Mouse (Mus musculus): ENCODE data around the gene Nob1.

Nob1 gene

DNA sequence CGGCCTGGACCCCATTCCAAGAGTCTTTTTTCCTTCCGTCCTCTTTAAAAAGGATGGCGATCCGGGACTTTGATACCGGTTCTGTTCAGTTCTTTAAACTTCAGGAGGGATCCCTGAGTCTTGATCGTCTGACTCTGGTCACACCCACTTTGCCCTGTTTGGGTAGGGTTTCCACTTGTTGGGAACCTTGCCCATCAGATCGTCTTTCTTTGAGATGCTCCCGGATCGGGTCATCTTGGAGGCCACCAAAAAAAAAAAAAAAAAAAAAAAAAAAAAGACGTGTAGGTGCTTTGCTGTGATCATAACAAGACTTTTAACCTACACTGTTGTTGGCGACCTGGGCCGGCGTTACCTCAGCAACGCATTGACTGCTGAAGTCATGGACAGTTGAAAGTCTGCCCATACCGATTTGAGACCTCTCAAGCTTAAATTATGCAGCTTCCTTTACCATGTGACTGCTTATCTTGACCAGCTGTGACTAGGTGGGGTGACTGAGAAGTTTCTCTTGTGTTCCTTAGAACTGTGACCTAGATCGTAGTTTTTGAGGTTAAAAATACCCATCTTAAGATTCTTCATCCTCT, 12.1 kb upstream of the Nob1 start:
- intact Hi-C loops (cut with DNase I) = no loop called here

DNA sequence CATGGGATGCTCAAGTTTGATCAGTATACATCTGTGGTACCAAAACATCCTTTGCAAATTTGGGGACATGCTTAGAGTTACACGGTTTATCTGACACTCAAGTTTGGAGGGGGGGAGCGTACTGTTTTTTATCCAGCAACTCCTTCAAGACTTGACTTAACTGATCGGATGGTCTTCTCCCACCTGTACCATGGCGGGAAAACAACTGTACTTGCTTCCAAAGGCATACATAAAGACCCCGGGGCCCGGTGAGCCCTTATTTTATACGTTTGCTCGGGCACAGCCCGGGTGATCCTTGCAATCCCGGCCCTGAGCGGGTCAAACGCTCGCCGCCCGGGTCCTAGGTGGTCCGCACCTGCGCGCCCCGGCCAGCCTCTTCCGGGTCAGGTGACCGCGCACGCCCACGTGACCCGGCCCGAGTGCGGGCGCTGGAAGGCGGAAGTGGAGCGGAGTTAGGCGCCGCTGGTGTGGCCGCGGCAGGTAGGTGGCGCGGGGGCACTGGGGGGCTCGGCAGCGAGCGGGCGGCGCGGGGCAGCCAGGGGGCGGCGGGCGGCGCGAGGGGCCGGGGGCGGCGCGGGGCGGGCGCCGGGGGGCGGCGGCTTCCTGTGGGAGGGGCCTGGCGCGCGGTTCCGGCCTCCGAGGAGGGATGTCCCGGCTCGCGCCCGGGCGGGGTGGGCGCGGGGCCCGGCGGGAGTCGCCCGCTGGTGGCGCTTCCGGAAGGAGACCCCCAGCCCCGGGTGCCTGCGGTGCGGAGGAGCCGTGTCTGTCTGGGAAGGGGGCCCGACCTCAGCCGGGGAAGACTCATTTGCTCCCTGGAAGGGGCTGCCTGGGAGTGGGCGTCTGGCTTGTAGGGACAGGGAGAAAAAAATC, 11.3 kb upstream of the Nob1 start, which contains the start of gene Wwp2:
Gene Wwp2, plus strand, starts transcription at position 404 of the 870 bp plus-strand sequence.
- intact Hi-C loops (cut with DNase I) = no loop called here

DNA sequence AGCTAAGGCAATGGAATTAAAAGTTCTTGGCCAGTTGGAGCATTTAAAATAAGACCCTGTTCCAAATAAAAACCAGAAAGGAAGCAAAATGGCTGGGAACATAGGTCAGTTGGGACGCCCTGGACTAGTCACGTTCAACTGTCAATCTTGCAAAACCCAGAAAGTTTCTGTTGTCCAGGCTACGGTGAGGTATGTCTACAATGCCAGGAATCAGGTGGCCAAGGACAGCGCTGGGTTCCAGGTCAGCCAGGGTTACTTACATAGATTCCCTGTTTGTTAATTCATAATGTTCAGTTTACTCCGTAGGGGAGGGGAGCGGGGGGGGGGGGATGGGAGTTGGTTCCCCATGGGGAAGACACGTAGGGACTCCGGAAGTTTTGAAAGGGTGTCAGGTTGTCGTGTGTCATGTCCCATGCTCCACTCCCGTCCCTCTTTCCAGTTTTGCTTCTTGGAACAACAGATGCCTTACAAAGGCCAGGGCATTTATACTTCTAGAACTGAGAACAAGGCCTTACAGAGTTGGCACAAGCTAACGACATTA, 10.6 kb upstream of the Nob1 start:
- intact Hi-C loops (cut with DNase I) = no loop called here

DNA sequence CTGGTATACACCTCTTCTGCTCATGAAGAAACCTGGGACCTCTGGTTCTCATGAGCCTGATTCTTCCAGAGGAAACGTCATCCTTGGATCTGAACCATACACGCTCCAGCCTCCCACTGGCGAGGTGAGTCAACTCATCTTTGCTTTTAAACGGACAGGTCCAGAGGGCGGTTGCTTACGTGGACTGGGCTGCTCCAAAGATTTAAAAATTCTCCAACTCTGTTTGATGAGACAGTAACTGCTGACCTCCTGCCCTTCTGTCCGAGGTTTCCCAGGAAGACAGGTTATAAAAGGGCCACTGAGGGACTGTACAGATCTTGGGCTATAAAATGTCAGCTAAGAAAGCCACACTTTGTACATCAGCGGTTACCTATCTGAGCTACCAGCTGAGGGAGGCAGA, 6.0 kb upstream of the Nob1 start:
- intact Hi-C loops (cut with DNase I) = no loop called here

DNA sequence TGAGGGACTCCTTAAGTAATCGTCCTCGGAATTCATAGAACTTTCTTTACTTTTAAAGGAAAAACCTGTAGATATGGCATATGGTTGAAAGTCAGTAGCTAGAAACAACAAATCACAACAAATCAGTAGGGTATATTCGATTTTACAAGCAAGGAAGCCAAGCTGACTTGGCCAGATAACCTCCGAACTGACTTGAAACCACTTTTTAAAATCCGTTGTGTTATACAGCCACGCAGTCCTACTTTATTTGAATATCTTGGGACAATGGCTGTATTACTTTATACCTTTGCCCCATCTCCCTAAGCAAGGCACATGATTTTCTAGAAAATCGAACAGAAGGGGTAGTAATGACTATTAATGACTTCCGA, 363 bp upstream of the Nob1 start:
- intact Hi-C loops (cut with DNase I) = loop anchor here (2.0 kb wide), 2 partner anchors 36 to 322 kb away; no protein-coding TSS in a partner anchor

DNA sequence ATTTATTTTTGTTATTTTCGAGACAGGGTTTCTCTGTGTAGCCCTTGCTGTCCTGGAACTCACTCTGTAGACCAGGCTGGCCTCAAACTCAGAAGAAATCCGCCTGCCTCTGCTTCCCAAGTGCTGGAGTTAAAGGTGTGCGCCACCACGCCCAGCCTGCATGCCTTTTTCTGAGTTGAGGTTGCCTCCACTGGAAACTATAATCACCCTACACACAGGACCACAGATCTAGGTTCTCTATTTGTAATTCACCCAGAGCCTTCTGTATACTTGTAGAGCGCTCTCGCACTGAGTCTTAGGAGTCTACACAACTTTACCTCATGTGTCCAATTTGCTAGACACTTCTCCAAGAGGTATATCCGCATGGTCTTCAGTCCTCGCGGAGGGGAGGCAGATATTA, 675 bp downstream of the Nob1 start:
- intact Hi-C loops (cut with DNase I) = loop anchor here (2.0 kb wide), 2 partner anchors 35 to 321 kb away; no protein-coding TSS in a partner anchor

DNA sequence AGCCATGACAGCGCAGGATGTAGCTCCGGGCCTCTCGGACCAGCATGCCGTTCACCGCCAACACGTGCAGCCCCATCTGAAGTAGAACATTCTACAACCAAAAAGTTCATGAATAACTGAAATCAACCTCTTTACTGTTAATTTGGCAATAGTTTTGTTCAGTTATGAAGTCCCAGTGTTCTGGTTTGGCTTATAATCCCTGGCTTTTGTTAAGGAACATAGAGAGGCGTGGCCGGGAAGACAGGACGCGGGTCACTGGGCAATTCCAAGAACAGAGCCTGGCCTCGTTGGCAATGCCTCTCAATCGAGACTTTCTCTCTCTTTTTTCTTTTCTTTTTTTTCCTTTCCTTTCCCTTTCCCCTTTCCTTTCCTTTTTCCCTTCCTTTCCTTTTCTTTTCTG, 7.8 kb downstream of the Nob1 start:
- intact Hi-C loops (cut with DNase I) = no loop called here

DNA sequence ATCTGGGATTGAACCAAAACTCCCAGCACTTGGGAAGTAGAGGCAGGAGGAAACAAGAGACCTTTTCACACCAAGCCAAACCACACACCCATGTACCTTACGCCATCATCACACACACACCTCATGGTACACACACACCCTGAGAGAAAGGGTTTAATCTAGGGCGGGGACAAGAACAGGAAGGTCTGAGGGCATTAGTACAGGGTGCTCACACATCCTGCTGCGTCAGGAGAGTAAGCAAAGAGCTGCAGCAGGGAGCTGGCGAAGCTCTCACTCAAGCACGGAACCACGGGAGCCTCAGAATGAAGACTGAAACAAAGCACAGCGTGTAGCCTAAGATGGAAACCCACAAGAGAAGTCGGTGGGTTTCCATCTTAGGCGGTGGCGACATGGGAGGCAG, 11.0 kb downstream of the Nob1 start:
- intact Hi-C loops (cut with DNase I) = no loop called here

DNA sequence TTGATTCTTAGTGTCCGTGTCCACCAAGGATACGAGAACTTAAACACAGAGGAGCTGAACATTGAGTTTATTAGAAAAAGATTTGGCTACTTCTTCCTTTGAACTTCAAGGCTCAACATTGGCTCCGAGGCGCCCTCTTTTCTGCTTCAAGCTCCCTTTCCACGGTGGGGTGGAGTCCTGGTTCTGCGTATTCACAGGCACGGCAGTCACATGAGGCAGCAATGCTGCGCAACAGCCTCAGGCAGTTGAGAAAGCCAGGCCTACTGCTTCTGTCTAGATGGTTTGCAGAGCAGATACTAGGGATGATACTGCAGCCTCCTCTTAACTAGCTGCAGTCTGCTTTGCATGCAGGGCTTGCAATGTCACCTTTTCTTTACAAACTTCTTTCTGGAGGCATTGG, 12.3 kb downstream of the Nob1 start:
- intact Hi-C loops (cut with DNase I) = no loop called here

DNA sequence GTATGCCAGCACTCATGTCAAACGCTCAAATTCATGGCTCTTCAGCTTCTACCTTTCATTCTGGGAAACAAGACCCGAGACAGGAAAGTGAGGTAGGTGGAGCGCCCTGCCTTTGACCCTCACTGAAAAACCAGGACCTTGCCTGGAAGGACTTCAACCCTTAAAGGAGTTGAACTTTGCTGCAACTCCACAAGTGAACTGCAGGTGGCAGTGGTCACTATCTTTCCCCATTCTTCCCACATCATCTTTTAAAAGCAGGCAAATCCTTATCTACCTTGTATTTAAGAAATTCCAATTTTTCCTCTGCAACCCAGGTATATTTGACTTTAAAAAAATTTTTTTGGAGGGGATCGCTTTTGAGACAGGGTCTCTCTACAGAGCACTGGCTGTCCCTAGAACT, 13.5 kb downstream of the Nob1 start:
- intact Hi-C loops (cut with DNase I) = no loop called here

DNA sequence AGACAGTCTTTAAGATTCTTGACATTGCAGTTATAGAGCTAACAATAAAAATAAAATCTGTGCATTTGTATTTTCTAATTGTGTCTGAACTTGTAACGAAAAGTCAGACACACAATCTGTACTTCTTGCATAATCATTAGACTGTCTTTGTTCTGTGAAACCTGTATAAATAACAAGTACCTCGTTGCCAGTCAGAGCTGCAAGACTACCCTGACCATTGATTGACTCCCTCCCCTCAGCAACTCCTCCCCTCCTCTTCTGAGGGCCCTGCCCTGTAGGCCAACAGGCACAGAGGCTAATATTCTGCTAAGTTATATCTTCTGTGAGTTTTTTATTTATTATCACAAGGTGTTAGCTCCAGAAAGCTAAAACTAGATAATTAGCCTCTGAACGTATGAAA, 18.9 kb downstream of the Nob1 start:
- intact Hi-C loops (cut with DNase I) = no loop called here

DNA sequence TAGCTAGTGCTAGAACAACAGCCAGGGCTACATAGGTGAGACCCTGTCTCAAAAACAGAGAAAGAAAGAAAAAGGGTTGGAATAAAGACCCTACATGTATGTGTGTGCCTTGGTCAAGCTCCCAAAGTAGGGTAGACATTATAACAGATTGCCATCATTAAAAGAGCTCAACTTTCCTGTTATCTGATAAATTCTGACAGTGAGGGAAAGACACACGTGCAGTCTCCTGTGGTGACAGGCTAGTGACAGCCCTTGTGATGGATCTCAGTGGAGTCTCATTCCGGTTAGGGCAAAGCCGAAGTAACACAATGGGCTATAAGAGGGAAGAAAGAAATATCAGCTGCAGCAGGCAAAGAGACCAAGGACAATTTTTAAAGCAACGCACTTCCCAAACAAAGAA, 20.8 kb downstream of the Nob1 start:
- intact Hi-C loops (cut with DNase I) = no loop called here

DNA sequence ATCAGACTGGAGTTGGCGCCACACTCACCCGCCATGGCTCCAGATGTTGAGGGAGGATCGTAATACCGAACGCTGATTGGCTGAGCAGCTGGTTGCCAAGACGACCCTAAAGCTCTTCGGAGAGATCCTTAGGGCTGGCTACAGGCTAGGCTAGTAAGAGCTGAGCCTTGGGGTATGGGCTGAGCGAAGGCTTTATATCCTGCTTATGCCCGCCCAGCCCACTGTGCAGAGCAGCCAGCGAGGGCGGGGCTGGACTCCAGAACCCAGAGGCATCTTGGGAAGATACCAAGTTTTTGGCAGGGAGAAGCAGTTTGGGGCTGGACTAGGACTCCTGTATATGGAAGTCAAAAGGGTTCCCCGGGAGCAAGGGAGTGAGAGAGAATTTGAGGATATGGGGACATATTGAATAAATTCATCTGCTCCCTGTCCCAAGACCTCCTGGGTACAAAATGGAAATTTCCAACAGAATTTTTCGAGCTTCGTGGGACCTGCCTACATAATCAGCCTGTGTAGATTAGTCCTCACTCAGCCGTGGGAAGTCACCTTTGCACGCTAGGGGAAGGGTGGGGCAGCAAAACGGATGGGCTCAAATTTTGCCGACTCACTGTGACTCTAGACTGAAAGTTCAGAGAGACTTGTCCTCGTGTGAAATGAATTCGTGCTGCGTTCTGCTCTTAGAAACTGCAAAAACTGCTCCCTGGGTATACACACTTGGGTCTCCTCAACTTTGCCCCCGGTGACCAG, 21.6 kb downstream of the Nob1 start, which contains the start of gene Nqo1:
Gene Nqo1, minus strand, starts transcription at position 169 of the 744 bp plus-strand sequence.
- intact Hi-C loops (cut with DNase I) = no loop called here

DNA sequence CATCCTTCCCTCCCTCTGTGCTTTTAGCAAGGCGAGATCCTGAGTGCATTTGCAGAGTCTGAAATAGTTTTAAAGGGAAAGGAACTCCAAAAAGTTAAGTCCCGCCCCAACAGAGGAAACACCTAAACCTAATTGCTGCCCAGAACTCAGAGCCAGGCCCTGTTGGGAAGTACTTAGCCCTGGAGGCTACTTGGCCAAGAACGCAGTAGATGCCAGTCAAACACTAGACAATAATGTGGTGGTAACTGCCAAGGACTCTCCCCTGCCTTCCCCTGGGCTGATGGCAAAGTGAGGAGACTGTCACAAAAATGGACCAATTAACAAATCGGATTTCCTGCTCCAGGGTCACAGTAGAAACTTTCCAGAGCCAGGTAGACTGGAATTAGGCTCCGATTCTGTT, 23.0 kb downstream of the Nob1 start:
- intact Hi-C loops (cut with DNase I) = no loop called here

DNA sequence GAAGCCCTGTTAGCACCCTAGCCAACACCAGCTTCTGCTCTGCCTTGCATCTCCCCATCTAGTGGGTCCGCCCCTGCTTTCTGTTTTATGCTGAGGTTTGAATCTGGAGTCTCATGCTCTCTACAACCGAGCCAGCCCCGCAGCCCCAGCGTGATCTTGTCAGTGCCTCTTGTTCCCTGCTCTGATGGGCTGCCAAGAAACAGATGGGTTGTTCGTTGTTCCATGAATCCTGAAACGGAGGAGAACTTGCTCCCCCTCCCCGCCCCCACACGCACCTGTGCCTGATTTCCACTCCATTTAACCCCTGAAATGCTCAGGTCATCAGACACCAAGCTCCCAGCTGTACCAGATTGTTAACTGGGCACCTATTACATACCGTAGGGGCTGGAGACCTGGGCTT, 25.4 kb downstream of the Nob1 start:
- intact Hi-C loops (cut with DNase I) = no loop called here

DNA sequence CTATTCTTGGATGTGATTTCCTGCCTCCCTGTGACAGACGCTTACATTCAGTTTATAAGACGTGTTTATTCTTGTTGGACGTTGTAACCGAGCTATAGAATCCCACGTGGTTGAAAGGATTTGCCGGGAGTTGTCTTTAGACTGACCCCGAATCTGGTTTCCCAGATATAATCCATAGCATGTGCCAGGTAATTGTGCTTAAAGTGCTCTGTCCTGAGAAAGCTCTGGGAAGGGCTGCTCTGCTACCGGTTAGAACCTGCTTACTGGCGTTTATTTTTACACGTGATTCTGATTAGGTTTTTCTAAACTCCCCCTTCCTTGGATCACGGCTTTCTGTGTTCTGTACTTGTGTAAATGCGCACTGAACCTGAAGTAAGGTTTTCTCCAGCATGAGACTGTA, 27.2 kb downstream of the Nob1 start:
- intact Hi-C loops (cut with DNase I) = no loop called here

DNA sequence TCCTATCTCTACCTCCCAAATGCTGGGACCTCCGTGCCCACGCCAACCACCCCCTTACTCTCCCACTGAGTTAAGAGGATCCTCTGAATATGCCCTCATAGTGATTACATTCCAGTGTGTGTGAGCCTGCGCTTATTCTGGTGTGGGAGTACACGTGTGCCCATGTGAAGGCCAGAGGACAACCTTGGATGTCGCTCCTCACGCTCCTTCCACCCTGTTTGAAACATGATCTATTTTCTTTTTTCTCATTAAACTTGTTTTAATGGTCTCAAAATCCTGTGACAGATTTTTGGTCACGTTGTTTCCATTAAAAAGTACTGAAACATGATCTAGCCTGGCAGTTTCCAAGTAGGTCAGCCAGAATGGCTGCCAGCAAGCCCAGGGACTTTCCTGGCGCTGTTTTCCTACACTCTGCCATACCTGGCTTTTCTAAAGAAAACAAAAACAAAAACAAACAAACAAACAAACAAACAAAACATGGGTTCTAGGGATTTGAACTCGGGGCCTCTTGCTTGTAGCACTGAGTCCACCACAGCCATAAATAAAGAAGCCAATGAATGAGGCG, 28.7 kb downstream of the Nob1 start:
- intact Hi-C loops (cut with DNase I) = no loop called here

DNA sequence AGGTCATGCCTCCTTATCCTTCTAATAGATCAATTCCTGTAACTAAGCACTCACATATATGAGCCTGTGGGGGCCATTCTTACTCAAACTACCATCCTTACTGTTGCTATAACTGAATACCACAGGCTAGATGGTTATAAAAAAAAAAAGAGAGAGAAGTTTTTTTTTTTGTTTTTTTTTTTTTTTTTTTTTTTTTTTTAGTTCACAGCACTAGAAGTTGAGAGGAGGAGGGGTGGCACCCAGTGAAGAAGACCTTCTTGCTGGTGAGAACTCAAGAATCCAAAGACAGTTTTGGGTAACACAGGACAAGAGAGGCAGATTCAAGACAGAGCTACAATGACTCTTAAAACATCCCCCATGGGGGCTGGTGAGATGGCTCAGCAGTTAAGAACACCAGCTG, 29.5 kb downstream of the Nob1 start:
- intact Hi-C loops (cut with DNase I) = no loop called here

DNA sequence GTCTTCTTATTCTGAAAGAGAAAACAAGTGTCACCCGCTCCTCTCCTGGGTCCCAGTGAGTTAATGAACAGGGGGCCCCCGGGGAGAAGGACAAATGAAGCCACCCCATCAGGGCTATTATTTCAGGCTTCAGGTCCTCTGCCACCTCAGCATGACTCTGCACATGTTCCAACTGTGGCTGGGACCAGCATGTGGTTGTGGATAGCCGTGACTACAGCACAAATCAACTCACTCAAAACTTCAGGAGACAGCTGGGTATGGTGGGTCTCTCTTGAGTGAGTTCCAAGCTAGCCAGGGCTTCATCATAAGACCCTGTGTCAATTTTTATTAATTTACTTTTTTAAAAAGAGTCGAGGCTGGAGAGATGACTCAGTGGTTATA, 33.7 kb downstream of the Nob1 start:
- intact Hi-C loops (cut with DNase I) = no loop called here

DNA sequence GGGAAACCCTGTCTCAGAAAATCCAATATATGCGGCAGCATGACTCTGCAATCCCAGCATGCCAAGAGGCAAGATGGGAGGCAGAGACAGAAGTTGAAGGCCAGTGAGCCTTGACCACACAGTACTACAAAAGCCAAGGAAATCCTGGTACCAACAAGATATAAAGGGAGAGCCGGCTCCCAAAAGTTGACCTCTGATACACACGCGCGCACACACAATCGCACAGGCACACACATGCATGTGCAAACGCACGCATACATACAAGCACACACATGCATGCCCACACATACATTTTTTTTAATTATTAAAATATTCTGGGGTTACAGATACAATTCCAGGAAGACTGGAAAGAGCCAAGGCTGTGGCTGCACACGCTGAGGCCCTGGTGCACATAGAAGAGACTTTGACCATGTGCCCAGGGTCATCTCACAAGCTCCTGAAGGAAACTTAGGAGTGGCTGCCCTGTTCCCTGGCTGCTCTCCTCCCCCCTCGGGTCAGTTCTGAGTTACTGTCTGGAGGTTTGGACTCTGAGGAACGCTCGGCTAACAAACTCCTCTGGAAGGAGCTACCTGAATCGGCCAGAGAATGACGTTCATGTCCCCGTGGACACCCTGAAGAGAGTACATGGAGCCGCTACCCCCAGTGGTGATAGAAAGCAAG, 34.2 kb downstream of the Nob1 start:
- intact Hi-C loops (cut with DNase I) = no loop called here

DNA sequence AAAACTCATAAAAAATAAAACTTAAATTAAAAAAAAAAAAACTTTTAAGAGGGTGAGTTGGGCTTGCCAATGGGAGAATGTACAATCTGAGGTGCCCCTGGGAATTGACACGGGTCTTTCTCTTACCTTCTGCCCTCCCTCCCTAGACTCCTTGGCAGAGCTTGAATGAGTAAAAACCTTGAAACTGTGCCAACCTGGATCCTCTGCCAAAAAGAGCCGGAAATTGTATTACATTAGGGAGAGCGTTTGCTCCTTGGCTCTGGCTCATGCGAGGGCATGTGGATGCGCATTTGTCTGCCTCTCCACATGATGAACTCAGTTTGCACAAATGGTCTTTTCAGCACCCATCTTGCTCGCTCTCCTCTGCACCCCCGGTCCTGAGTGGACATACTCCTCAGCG, 35.3 kb downstream of the Nob1 start:
- intact Hi-C loops (cut with DNase I) = loop anchor here (2.0 kb wide), 1 partner anchor 35 kb away; the partner anchor contains the start of gene Nob1
